Mouse (Mus musculus): ENCODE results near the gene Mllt1. TPM values are rescaled to one million over a fixed set of nuclear protein-coding genes. Genes with fewer than 3 reads are reported as not detected.

The Mllt1 gene
- total RNA-seq, 2 experiments from 2014 or later = 20.3 to 21.2 TPM

DNA sequence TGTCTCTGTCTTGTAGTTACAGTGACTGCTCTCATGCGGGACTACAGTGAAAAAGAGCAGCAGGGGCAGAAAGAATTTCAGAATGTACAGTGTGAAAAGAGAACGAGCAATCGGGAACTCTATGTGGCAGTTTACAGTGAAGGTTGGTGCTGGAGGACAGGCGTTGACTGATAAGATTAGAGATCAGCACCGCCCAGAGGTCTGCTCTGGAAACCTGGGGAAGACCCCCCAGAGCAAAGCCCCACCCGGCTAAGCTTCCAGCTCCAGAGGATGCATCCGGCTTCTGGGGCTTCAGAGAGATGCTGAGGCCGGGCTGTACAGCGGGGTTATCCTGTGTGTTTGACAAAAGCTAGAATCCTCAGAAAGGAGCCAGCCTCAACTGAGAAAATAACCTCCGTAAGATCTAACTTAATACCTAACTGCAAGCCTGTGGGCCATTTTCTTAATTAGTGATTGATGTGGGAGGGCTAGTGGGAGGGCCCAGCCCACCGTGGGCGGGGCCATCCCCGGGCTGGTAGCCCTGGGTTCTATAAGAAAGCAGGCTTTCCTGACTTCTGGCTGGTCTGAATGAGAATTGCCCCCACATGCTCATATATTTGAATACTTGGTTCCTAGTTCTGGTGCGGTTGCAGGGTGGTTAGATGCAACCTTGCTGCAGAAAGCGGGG lies 64.8 kb downstream of the Mllt1 start:
- no peak for TF ChIP-seq CTCF (IDR thresholded peaks at IDR 0.05)
- intact Hi-C loops (cut with DNase I) = no loop called here
- Histone ChIP-seq H3K4me3 (no peak overlapping the region), H3K27ac (no peak overlapping the region)
- DNase-seq = no peak

- intact Hi-C loops (cut with DNase I) = no loop called here
- DNase-seq = no peak
- H3K27ac ChIP-seq = no peak overlapping the region
- no peak for TF ChIP-seq CTCF (IDR thresholded peaks at IDR 0.05)
- no peak overlapping the region for H3K4me3 ChIP-seq
These were observed 65.7 kb downstream of the Mllt1 start for GRCm38 (mm10) chr17:56869481-56869977.

DNA sequence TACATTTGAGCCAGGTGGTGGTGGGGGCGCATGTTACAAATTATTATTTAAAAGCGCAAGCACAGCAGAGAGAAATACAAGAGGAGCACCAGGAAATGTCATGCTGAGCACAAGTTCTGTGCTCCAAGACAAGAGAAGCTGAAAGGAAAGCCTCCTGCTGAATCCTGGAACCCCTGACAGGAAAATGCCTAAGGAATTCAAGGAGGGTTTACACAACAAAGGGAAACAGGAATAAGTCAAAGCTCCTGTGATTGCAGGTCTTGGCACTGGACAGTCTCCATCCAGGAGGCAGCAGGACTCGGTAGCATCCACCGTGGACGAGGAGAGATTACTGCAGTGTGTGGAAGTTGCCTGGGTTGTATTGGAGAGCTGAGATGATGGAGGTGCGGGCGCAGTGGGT lies 69.1 kb downstream of the Mllt1 start:
- no peak for TF ChIP-seq CTCF (IDR thresholded peaks at IDR 0.05)
- DNase-seq = no peak
- H3K4me3 ChIP-seq = no peak overlapping the region
- intact Hi-C loops (cut with DNase I) = no loop called here
- no peak overlapping the region for H3K27ac ChIP-seq

GRCm38 (mm10) chr17:56861197-56861596 lies 74.0 kb downstream of the Mllt1 start:
- H3K27ac ChIP-seq = no peak overlapping the region
- intact Hi-C loops (cut with DNase I) = no loop called here
- no peak for TF ChIP-seq CTCF (IDR thresholded peaks at IDR 0.05)
- no peak for DNase-seq
- H3K4me3 ChIP-seq = no peak overlapping the region

DNA sequence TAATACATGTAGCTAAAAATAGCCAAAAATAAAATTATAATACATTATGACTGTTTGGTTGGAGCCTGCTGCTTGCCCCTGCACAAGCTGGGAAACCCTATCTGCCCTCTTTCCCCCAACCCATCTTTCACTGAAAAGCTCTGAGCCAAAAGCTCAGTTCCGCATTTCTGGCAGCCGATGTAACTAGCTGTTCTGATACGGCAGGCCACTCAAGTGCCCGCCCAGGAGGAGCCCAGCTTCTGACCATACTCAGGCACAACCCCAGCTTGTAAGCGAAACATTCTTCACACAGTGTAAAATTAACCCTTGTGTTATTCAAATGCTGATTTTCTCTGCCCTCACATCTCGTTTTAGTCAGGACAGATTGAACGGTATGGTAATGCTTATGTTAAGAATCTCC lies 76.3 kb downstream of the Mllt1 start:
- Histone ChIP-seq H3K27ac (peak overlapping the region; percentile 51), H3K4me3 (no peak overlapping the region)
- no peak for DNase-seq
- intact Hi-C loops (cut with DNase I) = loop anchor here (1.0 kb wide), 2 partner anchors 28 to 49 kb away; partner anchors contain the start of gene Rfx2
- TF ChIP-seq CTCF (IDR thresholded peaks at IDR 0.05) = no peak

DNA sequence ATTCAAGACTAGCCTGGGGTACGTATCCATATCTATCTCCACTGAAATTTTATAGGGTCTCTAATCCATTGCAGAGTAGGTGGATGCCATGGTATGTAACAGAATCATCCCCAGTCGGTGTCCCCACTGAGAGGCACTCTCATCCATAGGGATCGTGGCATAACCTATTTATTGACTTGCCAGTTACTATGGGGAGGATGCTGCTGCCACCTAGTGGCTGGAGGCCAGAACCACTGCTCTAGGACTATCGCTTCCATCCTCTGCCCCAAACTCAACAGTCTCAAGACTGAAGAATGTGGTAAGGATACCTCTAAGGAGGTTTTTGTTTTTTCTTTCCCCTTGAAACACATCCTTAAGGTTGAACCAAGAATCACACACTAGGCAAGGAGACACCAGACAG lies 77.0 kb downstream of the Mllt1 start:
- DNase-seq = peak; percentile 73
- intact Hi-C loops (cut with DNase I) = loop anchor here (1.0 kb wide), 2 partner anchors 27 to 48 kb away; partner anchors contain the start of gene Rfx2

GRCm38 (mm10) chr17:56855421-56855820 lies 79.8 kb downstream of the Mllt1 start:
- DNase-seq = no peak
- intact Hi-C loops (cut with DNase I) = no loop called here
- no peak for TF ChIP-seq CTCF (IDR thresholded peaks at IDR 0.05)
- Histone ChIP-seq H3K4me3 (no peak overlapping the region), H3K27ac (no peak overlapping the region)

More for the DNA sequence above, 77.0 kb downstream of the Mllt1 start:
- TF ChIP-seq CTCF (IDR thresholded peaks at IDR 0.05) = peak; percentile 95
- H3K4me3 ChIP-seq = no peak overlapping the region
- peak overlapping the region; percentile 51; the same call in 1 of the 2 replicates for H3K27ac ChIP-seq

GRCm38 (mm10) chr17:56851167-56851566 lies 84.0 kb downstream of the Mllt1 start:
- intact Hi-C loops (cut with DNase I) = no loop called here
- no peak overlapping the region for H3K4me3 ChIP-seq
- DNase-seq = no peak
- no peak for TF ChIP-seq CTCF (IDR thresholded peaks at IDR 0.05)
- no peak overlapping the region for H3K27ac ChIP-seq

- no peak for TF ChIP-seq CTCF (IDR thresholded peaks at IDR 0.05)
- Histone ChIP-seq H3K27ac (no peak overlapping the region), H3K4me3 (no peak overlapping the region)
- intact Hi-C loops (cut with DNase I) = no loop called here
- DNase-seq = no peak
These were observed 85.5 kb downstream of the Mllt1 start for GRCm38 (mm10) chr17:56849710-56850109.

GRCm38 (mm10) chr17:56848785-56849184 lies 86.4 kb downstream of the Mllt1 start:
- TF ChIP-seq CTCF (IDR thresholded peaks at IDR 0.05) = no peak
- no peak for DNase-seq
- H3K4me3 ChIP-seq = no peak overlapping the region
- intact Hi-C loops (cut with DNase I) = no loop called here
- no peak overlapping the region for H3K27ac ChIP-seq

GRCm38 (mm10) chr17:56843678-56844077 lies 91.5 kb downstream of the Mllt1 start:
- DNase-seq = peak; percentile 5
- TF ChIP-seq CTCF (IDR thresholded peaks at IDR 0.05) = no peak
- intact Hi-C loops (cut with DNase I) = no loop called here

More at GRCm38 (mm10) chr17:56843678-56844077, 91.5 kb downstream of the Mllt1 start:
- Histone ChIP-seq H3K4me3 (no peak overlapping the region), H3K27ac (no peak overlapping the region)

Other genes starting within 250 kb of the Mllt1 start
- gene Ndufa11, start 217.6 kb downstream of the Mllt1 start, total RNA-seq (2021) = 100 to 1,000 TPM; 390 to 523 TPM
- gene Vmac, start 217.4 kb downstream of the Mllt1 start, total RNA-seq (2021) = 1 to 10 TPM; 1.7 to 2.6 TPM
- gene Nrtn, start 177.9 kb downstream of the Mllt1 start, total RNA-seq (2021) = 1 to 10 TPM; 3.1 to 3.7 TPM
- 10 to 100 TPM; 16.3 to 17.6 TPM for gene Dus3l, start 170.7 kb downstream of the Mllt1 start, total RNA-seq (2021)
- gene Prr22, start 165.2 kb downstream of the Mllt1 start, total RNA-seq (2021) = under 1 TPM; 0.14 to 0.36 TPM
- gene Rfx2, start 104.4 kb downstream of the Mllt1 start, total RNA-seq (2021) = 1 to 10 TPM; 2.0 to 2.8 TPM
- gene Acsbg2, start 61.0 kb downstream of the Mllt1 start, total RNA-seq (2021) = not detected
- gene 1700061G19Rik, start 59.9 kb downstream of the Mllt1 start, total RNA-seq (2021) = not detected
- gene Acer1, start 46.7 kb upstream of the Mllt1 start, total RNA-seq (2021) = not detected
- 10 to 100 TPM; 33.8 to 40.7 TPM for gene Clpp, start 54.9 kb upstream of the Mllt1 start, total RNA-seq (2021)
- gene Alkbh7, start 61.9 kb upstream of the Mllt1 start, total RNA-seq (2021) = 10 to 100 TPM; 21.8 to 30.4 TPM
- gene Pspn, start 64.6 kb upstream of the Mllt1 start, total RNA-seq (2021) = not detected
- gene Gtf2f1, start 75.9 kb upstream of the Mllt1 start, total RNA-seq (2021) = 10 to 100 TPM; 15.4 to 17.9 TPM
- gene Gm17949, start 76.1 kb upstream of the Mllt1 start, total RNA-seq (2021) = not detected
- gene Khsrp, start 96.1 kb upstream of the Mllt1 start, total RNA-seq (2021) = 10 to 100 TPM; 26.6 to 30.5 TPM
- gene Slc25a41, start 106.2 kb upstream of the Mllt1 start, total RNA-seq (2021) = not detected
- gene Crb3, start 123.7 kb upstream of the Mllt1 start, total RNA-seq (2021) = not detected
- 10 to 100 TPM; 34.4 to 52.2 TPM for gene Slc25a23, start 124.4 kb upstream of the Mllt1 start, total RNA-seq (2021)
- under 1 TPM; 0.22 to 0.56 TPM for gene Dennd1c, start 143.1 kb upstream of the Mllt1 start, total RNA-seq (2021)
- gene Tubb4a, start 152.4 kb upstream of the Mllt1 start, total RNA-seq (2021) = 1 to 10 TPM in 1 of 2 experiments, under 1 TPM in 1; 0.64 to 1.7 TPM
- under 1 TPM; 0.47 to 0.61 TPM for gene Tnfsf9, start 169.9 kb upstream of the Mllt1 start, total RNA-seq (2021)
- not detected for gene Cd70, start 214.4 kb upstream of the Mllt1 start, total RNA-seq (2021)

Measured in gastrocnemius, adult 2 months (tissue).